Mouse (Mus musculus) forebrain, postnatal 0 days (tissue): Measurements from ENCODE around the gene Ephx1. TPM values are rescaled to one million over a fixed set of nuclear protein-coding genes. Genes with fewer than 3 reads are reported as not detected.
A peak's percentile ranks its signal among the peaks of the same experiment; 100 is the strongest.
"Not testable (repeated sequence)": the region's sequence is repeated elsewhere in the genome, so short reads cannot be mapped to it uniquely, and the experiment has no call there.

Experiments
- ATAC-seq: fragments of 200-750 bp; cut with Nextera tagmentation; 2 replicates; pipeline ENCODE4 v1.8.0; 2017; ENCODE audit warnings: mild to moderate bottlenecking, moderate library complexity
- DNase-seq: peaks from one replicate; pipeline ENCODE4 v3.0.0-alpha.2; 2015
- H3K27ac ChIP-seq: fragments of 300-500 bp; sonication (generic); 2 replicates; pipeline ENCODE4 v1.5.1; 2014; ENCODE audit warnings: low read depth, mild to moderate bottlenecking, antibody characterized with exemption, low read length, moderate library complexity, mixed read lengths
- H3K27me3 ChIP-seq: fragments of 300-500 bp; sonication (generic); 2 replicates; pipeline ENCODE4 v1.6.1; 2014; ENCODE audit warnings: mild to moderate bottlenecking, low read length, mixed read lengths; ENCODE audit not compliant: insufficient read depth
- H3K36me3 ChIP-seq: fragments of 300-500 bp; sonication (generic); 2 replicates; pipeline ENCODE4 v1.6.1; 2014; ENCODE audit warnings: mild to moderate bottlenecking, moderate library complexity; ENCODE audit not compliant: insufficient read depth
- H3K4me1 ChIP-seq: fragments of 300-500 bp; sonication (generic); 2 replicates; pipeline ENCODE4 v1.6.1; 2014; ENCODE audit warnings: antibody characterized with exemption; ENCODE audit not compliant: insufficient read depth
- H3K4me2 ChIP-seq: fragments of 300-500 bp; sonication (generic); 2 replicates; pipeline ENCODE4 v1.6.1; 2014; ENCODE audit warnings: low read depth, mild to moderate bottlenecking, moderate library complexity
- H3K4me3 ChIP-seq: fragments of 300-500 bp; sonication (generic); 2 replicates; pipeline ENCODE4 v1.5.1; 2014; ENCODE audit warnings: low read depth, low read length, mixed read lengths
- H3K9ac ChIP-seq: fragments of 300-500 bp; sonication (generic); 2 replicates; pipeline ENCODE4 v1.6.1; 2014; ENCODE audit warnings: mild to moderate bottlenecking
- H3K9me3 ChIP-seq: fragments of 300-500 bp; sonication (generic); 2 replicates; pipeline ENCODE4 v1.6.1; 2016; ENCODE audit warnings: low read length
- CTCF ChIP-seq: sonication (generic); IDR thresholded peaks from 2 replicates; pipeline ENCODE4 v1.5.1; 2016; ENCODE audit warnings: antibody characterized with exemption, control low read depth, low read depth
- WGBS: fragments of 180-500 bp; shearing (Covaris S2); extraction: QIAGEN DNeasy Blood & Tissue Kit; methylation state at CpG from one replicate; pipeline ENCODE4 v1.1.7; 2014; 5-methylcytosine and 5-hydroxymethylcytosine counted together
- polyA plus RNA-seq: library from polyadenylated mRNA; unstranded; fragments of >200 nt; fragmentation: Nextera tagmentation; extraction: Ambion mirVana; gene quantifications from 2 replicates; pipeline ENCODE4 v1.2.1, GENCODE M21; 2015
- total RNA-seq: library from RNA; depleted of rRNA; stranded (reverse); fragments of >200 nt; gene quantifications from 2 replicates; pipeline ENCODE4 v1.2.3, GENCODE M21; 2014

The Ephx1 gene
- total and polyA plus RNA-seq, 2 experiments from 2014 or later, result 10.5 to 13.9 TPM

- no peak for TF ChIP-seq CTCF
- Histone ChIP-seq H3K4me3 (no peak overlapping the region), H3K9me3 (no peaks in the 10 kb centered on the region), H3K27ac (no peak overlapping the region), H3K36me3 (no peaks in the 10 kb centered on the region), H3K9ac (no peak overlapping the region), H3K4me1 (no peaks in the 10 kb centered on the region), H3K4me2 (no peak overlapping the region), H3K27me3 (no peaks in the 10 kb centered on the region)
- ATAC-seq, result no peak
- 69% methylated on average over 3 of the region's 3 CpGs for WGBS
- no peak for DNase-seq
Measured at GRCm38 (mm10) chr1:180990671-180991070, 30.0 kb downstream of the Ephx1 start.

GRCm38 (mm10) chr1:180987759-180988158 lies 32.9 kb downstream of the Ephx1 start:
- Histone ChIP-seq H3K27ac (no peak overlapping the region), H3K9ac (no peak overlapping the region), H3K36me3 (no peaks in the 10 kb centered on the region), H3K27me3 (no peaks in the 10 kb centered on the region), H3K4me1 (no peaks in the 10 kb centered on the region), H3K9me3 (no peaks in the 10 kb centered on the region), H3K4me3 (no peak overlapping the region), H3K4me2 (peak overlapping the region; percentile 30; the same call in 1 of the 2 replicates)
- WGBS, result 1% methylated on average over 9 of the region's 9 CpGs
- DNase-seq (peak; percentile 85), ATAC-seq (peak; percentile 66)
- TF ChIP-seq CTCF, result peak; percentile 98

GRCm38 (mm10) chr1:180986701-180987100 lies 34.0 kb downstream of the Ephx1 start:
- TF ChIP-seq CTCF, result no peak
- Histone ChIP-seq H3K9me3 (no peaks in the 10 kb centered on the region), H3K27me3 (no peaks in the 10 kb centered on the region), H3K36me3 (no peaks in the 10 kb centered on the region), H3K4me1 (no peaks in the 10 kb centered on the region), H3K27ac (no peak overlapping the region), H3K4me3 (no peak overlapping the region), H3K9ac (no peak overlapping the region), H3K4me2 (no peak overlapping the region)
- DNase-seq, result no peak
- no peak for ATAC-seq
- 92% methylated on average over 8 of the region's 8 CpGs for WGBS

- not testable (repeated sequence) for H3K9me3 ChIP-seq, H3K27me3 ChIP-seq, ATAC-seq, H3K4me2 ChIP-seq, H3K36me3 ChIP-seq, H3K9ac ChIP-seq, H3K4me1 ChIP-seq, H3K4me3 ChIP-seq, DNase-seq, H3K27ac ChIP-seq
- 80% methylated on average over 7 of the region's 7 CpGs for WGBS
Measured at GRCm38 (mm10) chr1:180981298-180982046, 39.2 kb downstream of the Ephx1 start.

- no peak for TF ChIP-seq CTCF
- no peak for DNase-seq
- H3K4me2 ChIP-seq, result no peak overlapping the region
- no peaks in the 10 kb centered on the region for H3K27me3 ChIP-seq
- H3K27ac ChIP-seq, result no peak overlapping the region
- ATAC-seq, result no peak
- no peaks in the 10 kb centered on the region for H3K36me3 ChIP-seq
- H3K9ac ChIP-seq, result no peak overlapping the region
- H3K9me3 ChIP-seq, result no peaks in the 10 kb centered on the region
- H3K4me3 ChIP-seq, result no peak overlapping the region
- H3K4me1 ChIP-seq, result no peaks in the 10 kb centered on the region
- 72% methylated on average over 2 of the region's 2 CpGs for WGBS
Measured at GRCm38 (mm10) chr1:180980464-180980863, 40.2 kb downstream of the Ephx1 start.

GRCm38 (mm10) chr1:180979484-180980251 lies 41.0 kb downstream of the Ephx1 start:
- H3K4me3 ChIP-seq, result no peak overlapping the region
- no peaks in the 10 kb centered on the region for H3K36me3 ChIP-seq
- H3K9ac ChIP-seq, result no peak overlapping the region
- no peak overlapping the region for H3K4me2 ChIP-seq
- no peak for TF ChIP-seq CTCF
- 78% methylated on average over 22 of the region's 24 CpGs for WGBS
- H3K4me1 ChIP-seq, result no peaks in the 10 kb centered on the region
- no peak for DNase-seq
- H3K27me3 ChIP-seq, result no peaks in the 10 kb centered on the region
- H3K9me3 ChIP-seq, result no peaks in the 10 kb centered on the region
- no peak overlapping the region for H3K27ac ChIP-seq
- ATAC-seq, result no peak

GRCm38 (mm10) chr1:180976110-180976679 lies 44.5 kb downstream of the Ephx1 start:
- 67% methylated on average over 4 of the region's 4 CpGs for WGBS
- TF ChIP-seq CTCF, result peak; percentile 62
- Histone ChIP-seq H3K9me3 (no peaks in the 10 kb centered on the region), H3K27me3 (no peaks in the 10 kb centered on the region), H3K4me2 (no peak overlapping the region), H3K27ac (no peak overlapping the region), H3K9ac (no peak overlapping the region), H3K4me3 (no peak overlapping the region), H3K4me1 (no peaks in the 10 kb centered on the region), H3K36me3 (no peaks in the 10 kb centered on the region)
- DNase-seq, result no peak
- no peak for ATAC-seq
